Comparison of ENCODE assay signal across 10 mouse cellular contexts in genomic region chr13:43863581-43864100, GRCm38 (mm10).
A peak's percentile ranks its signal among the peaks of the same experiment; 100 is the strongest.
DNase-seq lines count a peak whose midpoint lies in the region; ATAC-seq and TF ChIP-seq lines count a peak whose summit lies in the region.
"Had no signal": no experiment of that assay in that cellular context is flagged by ENCODE, and none has a peak within 500 bp of the region (broad histone marks: within the 10 kb centered on the region; RNA-seq: fewer than 3 reads in every experiment).

No protein-coding gene starts in this region.

- WGBS in midbrain, embryonic 10.5 days, result 73% methylated on average over 7 of the region's 7 CpGs
- 70% methylated on average over 7 of the region's 7 CpGs for WGBS in midbrain, embryonic 15.5 days
- WGBS in kidney, embryonic 14.5 days, result 74% methylated on average over 7 of the region's 7 CpGs
- WGBS in neural tube, embryonic 12.5 days, result 71% methylated on average over 7 of the region's 7 CpGs

- ATAC-seq in midbrain, embryonic 15.5 days (replicated peaks), result no peak
- no peak for ATAC-seq in kidney, embryonic 14.5 days (ENCODE audit: low FRiP score, low TSS enrichment)
- ATAC-seq in neural tube, embryonic 12.5 days (ENCODE audit: low FRiP score, low read depth), result no peak

- H3K4me1 ChIP-seq in midbrain, embryonic 10.5 days, result peaks cover 32% of the 10 kb centered on the region
- H3K4me1 ChIP-seq in midbrain, embryonic 15.5 days, result peaks cover 10% of the 10 kb centered on the region
- peaks cover 21% of the 10 kb centered on the region for H3K4me1 ChIP-seq in kidney, embryonic 14.5 days (ENCODE audit: control insufficient read depth, insufficient read depth, low read length)
- peaks cover 14% of the 10 kb centered on the region for H3K4me1 ChIP-seq in neural tube, embryonic 12.5 days

- no peak for DNase-seq in gastrocnemius, adult 2 months
- DNase-seq in gastrocnemius, postnatal 14 days, result no peak
- DNase-seq in midbrain, embryonic 10.5 days (ENCODE audit: low spot score), result no peak
- DNase-seq in MN1 (ENCODE audit: low spot score), result no peak
- DNase-seq in natural killer cell, adult 2 months (ENCODE audit: low spot score in 2 of 2), result no peak
- DNase-seq: cerebellum, adult 8-10 months had no signal

- no peak for TF ChIP-seq CTCF in gastrocnemius, adult 2 months (IDR thresholded peaks at IDR 0.05)

- intact Hi-C loops in gastrocnemius, adult 2 months (cut with DNase I), result loop anchor here (5.0 kb wide), 7 partner anchors 359 to 1114 kb away; no protein-coding TSS in a partner anchor
- intact Hi-C loops in gastrocnemius, postnatal 14 days (cut with DNase I; ENCODE audit: low total_unique reads), result no loop called here

- H3K27ac ChIP-seq in gastrocnemius, adult 2 months, result peak overlapping the region; percentile 82; the same call in 1 of the 2 replicates
- H3K27ac ChIP-seq in midbrain, embryonic 10.5 days (replicated peaks), result no peak overlapping the region; the same call in 1 of the 2 replicates
- no peak overlapping the region for H3K27ac ChIP-seq in midbrain, embryonic 15.5 days
- H3K27ac ChIP-seq in kidney, embryonic 14.5 days (ENCODE audit: low read depth, low read length), result no peak overlapping the region; the same call in 1 of the 2 replicates
- no peak overlapping the region for H3K27ac ChIP-seq in neural tube, embryonic 12.5 days

- no peaks in the 10 kb centered on the region for H3K36me3 ChIP-seq in midbrain, embryonic 10.5 days
- no peaks in the 10 kb centered on the region for H3K36me3 ChIP-seq in midbrain, embryonic 15.5 days (replicated peaks)
- H3K36me3 ChIP-seq in kidney, embryonic 14.5 days (ENCODE audit: control insufficient read depth, insufficient read depth, low read length), result no peaks in the 10 kb centered on the region
- no peaks in the 10 kb centered on the region for H3K36me3 ChIP-seq in neural tube, embryonic 12.5 days

- H3K4me3 ChIP-seq in gastrocnemius, adult 2 months, result no peak overlapping the region
- H3K4me3 ChIP-seq in midbrain, embryonic 10.5 days, result 0 out of 2 replicates have a peak overlapping the region, but pooled peaks have one; percentile 51
- no peak overlapping the region for H3K4me3 ChIP-seq in midbrain, embryonic 15.5 days
- no peak overlapping the region for H3K4me3 ChIP-seq in kidney, embryonic 14.5 days (ENCODE audit: low read length)
- H3K4me3 ChIP-seq in neural tube, embryonic 12.5 days, result no peak overlapping the region

- no peaks in the 10 kb centered on the region for H3K9me3 ChIP-seq in midbrain, embryonic 10.5 days (replicated peaks)
- no peaks in the 10 kb centered on the region for H3K9me3 ChIP-seq in midbrain, embryonic 15.5 days
- H3K9me3 ChIP-seq in kidney, embryonic 14.5 days (ENCODE audit: control insufficient read depth, low read length), result no peaks in the 10 kb centered on the region
- H3K9me3 ChIP-seq in neural tube, embryonic 12.5 days, result no peaks in the 10 kb centered on the region
- H3K9me3 ChIP-seq: megakaryocyte, embryonic 14.5 days had no signal

- H3K27me3 ChIP-seq in midbrain, embryonic 10.5 days (ENCODE audit: low read depth, poor library complexity, severe bottlenecking), result peaks cover 76% of the 10 kb centered on the region
- peaks cover 10% of the 10 kb centered on the region; the same call in 1 of the 2 replicates for H3K27me3 ChIP-seq in midbrain, embryonic 15.5 days (replicated peaks)
- no peaks in the 10 kb centered on the region for H3K27me3 ChIP-seq in kidney, embryonic 14.5 days (ENCODE audit: control insufficient read depth, insufficient read depth, low read length)
- peaks cover 5% of the 10 kb centered on the region; the same call in 1 of the 2 replicates for H3K27me3 ChIP-seq in neural tube, embryonic 12.5 days (replicated peaks)

- H3K4me2 ChIP-seq in midbrain, embryonic 15.5 days, result no peak overlapping the region
- H3K4me2 ChIP-seq in kidney, embryonic 14.5 days (replicated peaks; ENCODE audit: low read depth, low read length), result peak overlapping the region; percentile 47; the same call in 1 of the 2 replicates
- peak overlapping the region; percentile 65; the same call in 1 of the 2 replicates for H3K4me2 ChIP-seq in neural tube, embryonic 12.5 days (replicated peaks)

- no peak overlapping the region for H3K9ac ChIP-seq in midbrain, embryonic 15.5 days
- no peak overlapping the region for H3K9ac ChIP-seq in kidney, embryonic 14.5 days (ENCODE audit: low read depth, low read length)
- H3K9ac ChIP-seq in neural tube, embryonic 12.5 days, result no peak overlapping the region
